Mouse (Mus musculus): ENCODE results near the gene Unkl.

DNA sequence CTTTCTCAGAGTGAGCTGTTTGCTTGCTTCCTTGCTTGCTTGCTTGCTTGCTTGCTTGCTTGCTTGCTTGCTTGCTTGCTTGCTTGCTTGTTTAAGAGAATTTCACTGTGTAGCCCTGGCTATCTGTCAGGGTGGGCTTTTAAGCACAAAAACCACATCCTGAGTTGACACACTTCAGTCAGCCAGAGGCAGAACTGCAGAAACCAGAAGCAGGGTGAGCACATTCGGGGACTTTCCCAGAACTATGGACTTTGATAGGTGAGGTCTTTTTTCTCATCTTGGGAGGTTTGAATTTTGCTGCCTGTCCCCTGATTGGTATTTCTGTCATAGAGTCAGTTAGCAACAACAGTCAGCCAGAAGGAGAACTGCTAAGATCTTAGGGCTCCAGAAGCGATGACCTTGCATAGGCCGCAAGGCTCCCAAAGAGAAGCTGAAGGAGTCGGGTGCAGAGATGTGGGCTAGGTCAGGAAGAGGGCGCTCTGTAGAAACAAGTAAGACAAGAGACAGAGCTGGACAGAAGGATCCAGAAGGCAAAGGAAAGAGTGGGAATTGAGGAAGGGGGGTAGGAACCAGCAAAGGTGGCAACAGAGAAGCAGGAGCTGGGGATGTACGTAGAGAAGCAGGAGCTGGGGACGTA is 36.5 kb downstream of the Unkl start:
- TF ChIP-seq USF1 (IDR thresholded peaks at IDR 0.05; ENCODE audit: low read depth) (no peak), CTCF (IDR thresholded peaks at IDR 0.05; ENCODE audit: control insufficient read depth, insufficient read depth, insufficient read length) (no peak), MYOG (IDR thresholded peaks at IDR 0.05; ENCODE audit: control insufficient read depth, extremely low read depth, insufficient read length) (no peak), CEBPB (IDR thresholded peaks at IDR 0.05; ENCODE audit: low read depth) (no peak), MYOD1 (IDR thresholded peaks at IDR 0.05; ENCODE audit: control insufficient read depth, insufficient read length, low read depth) (no peak), FOSL1 (IDR thresholded peaks at IDR 0.05; ENCODE audit: insufficient read depth, low read length, poor library complexity, severe bottlenecking) (no peak)

Data from C2C12 (cell line).